Mouse (Mus musculus): ENCODE data around the gene Cox7a1.

Cox7a1 gene

GRCm38 (mm10) chr7:30220008-30220356 is 36.0 kb downstream of the Cox7a1 start:
- no peak for DNase-seq (ENCODE audit: low spot score in 2 of 2)

GRCm38 (mm10) chr7:30221433-30221832 is 37.5 kb downstream of the Cox7a1 start:
- no peak for DNase-seq (ENCODE audit: low spot score in 2 of 2)

- DNase-seq (ENCODE audit: low spot score in 2 of 2), result no peak
These were observed 38.3 kb downstream of the Cox7a1 start for GRCm38 (mm10) chr7:30222205-30222604.

- no peak for DNase-seq (ENCODE audit: low spot score in 2 of 2)
These were observed 40.3 kb downstream of the Cox7a1 start for GRCm38 (mm10) chr7:30224206-30224605.

GRCm38 (mm10) chr7:30231328-30231668 is 47.4 kb downstream of the Cox7a1 start:
- peak in 1 of 2 experiments; percentile 5 for DNase-seq (ENCODE audit: low spot score in 2 of 2)

DNA sequence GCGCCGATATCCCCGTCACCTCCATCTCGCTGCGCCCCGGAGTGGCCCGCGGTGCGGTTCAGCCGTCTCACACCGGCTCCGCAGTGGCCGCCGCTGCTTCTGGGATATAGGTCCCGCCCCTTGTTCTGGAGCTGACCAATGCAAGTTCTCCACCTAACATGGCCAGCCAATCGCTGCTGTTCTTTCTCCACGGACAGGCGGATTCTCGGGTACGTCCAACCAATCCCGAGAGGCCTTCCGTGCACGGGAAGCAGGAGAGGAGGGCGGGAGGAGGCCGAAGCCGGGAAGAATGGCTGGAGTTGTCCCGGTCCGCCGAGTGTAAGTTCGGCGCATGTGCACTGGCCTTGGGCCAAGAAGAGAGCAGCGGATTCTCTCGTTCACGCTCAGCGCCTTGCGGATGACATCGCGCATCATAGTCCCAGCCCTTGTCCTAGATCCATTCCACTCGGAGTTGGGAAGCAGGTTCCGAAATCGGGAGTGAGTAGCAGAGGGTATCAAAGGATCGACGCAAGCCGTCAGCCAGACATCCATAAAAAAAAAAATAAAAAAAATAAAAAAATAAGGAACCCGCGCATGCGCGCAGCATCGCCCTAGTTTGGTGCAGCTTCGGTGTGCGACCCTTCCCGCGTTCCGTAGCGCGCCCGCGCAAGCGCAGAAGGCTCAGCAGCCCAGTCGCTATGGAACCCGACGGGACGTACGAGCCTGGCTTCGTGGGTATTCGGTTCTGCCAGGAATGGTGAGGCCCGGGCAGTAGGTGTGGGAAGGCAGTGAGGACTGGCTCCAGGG is 47.9 kb downstream of the Cox7a1 start, which contains the start of the genes Polr2i and Tbcb:
Gene Polr2i, plus strand, starts transcription at position 280 of the 786 bp plus-strand sequence.
Gene Tbcb, minus strand, starts transcription at position 604 of the 786 bp plus-strand sequence.
- peak; percentile 98 to 99 for DNase-seq (ENCODE audit: low spot score in 2 of 2)

- DNase-seq (ENCODE audit: low spot score in 2 of 2), result peak in 1 of 2 experiments; percentile 28
These were observed 48.7 kb downstream of the Cox7a1 start for GRCm38 (mm10) chr7:30232631-30233148.

- peak in 1 of 2 experiments; percentile 13 for DNase-seq (ENCODE audit: low spot score in 2 of 2)
These were observed 49.4 kb downstream of the Cox7a1 start for GRCm38 (mm10) chr7:30233387-30233786.

DNA sequence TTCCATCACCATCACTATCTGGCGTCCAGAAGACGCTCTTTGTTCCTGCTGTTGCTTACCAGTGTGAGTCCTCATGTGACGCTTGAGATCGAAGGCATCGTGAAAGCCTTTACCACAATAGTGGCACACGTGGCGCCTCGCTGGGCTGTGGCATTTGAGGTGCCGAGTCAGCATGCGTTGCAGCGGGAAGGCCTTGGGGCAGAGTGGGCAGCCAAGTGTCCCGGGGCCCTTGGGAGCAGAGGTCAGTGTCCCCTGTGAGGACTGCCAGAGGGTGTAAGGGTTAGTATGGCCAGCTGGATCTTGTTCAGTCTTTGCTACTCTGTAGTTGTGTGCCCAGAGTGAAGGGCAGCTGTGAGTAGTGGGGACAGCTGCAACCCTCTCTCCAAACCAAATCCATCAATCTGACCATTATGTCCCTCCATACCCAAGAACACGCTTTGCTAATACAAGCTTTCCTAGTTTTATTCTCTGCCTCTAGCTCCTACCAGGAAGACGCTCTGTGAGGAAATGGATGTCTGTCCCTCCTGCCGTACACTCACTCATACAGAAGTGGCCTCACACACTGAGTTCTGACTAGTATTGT is 50.4 kb downstream of the Cox7a1 start:
- no peak for DNase-seq (ENCODE audit: low spot score in 2 of 2)

DNA sequence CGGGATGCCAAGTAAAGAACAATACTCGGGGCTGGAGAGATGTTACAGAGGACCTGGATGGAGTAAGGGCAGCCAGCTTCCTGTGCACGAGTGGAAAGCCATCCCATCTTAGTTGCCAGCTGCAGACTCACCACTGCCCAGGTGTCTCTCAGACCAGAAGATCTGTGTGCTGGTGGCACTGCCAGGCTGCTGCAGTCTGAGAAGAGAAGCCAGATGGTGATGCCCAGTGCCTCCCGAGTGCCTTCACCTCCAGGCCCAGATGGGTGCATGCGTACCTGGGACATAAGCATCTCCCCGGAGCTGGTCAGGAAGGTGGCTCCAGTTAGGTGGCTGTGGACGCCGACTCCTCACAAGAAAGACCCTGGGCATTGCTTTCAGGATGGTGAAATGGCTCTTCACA is 51.1 kb downstream of the Cox7a1 start:
- DNase-seq (ENCODE audit: low spot score in 2 of 2), result no peak

GRCm38 (mm10) chr7:30235625-30236024 is 51.7 kb downstream of the Cox7a1 start, which contains the start of gene Ovol3:
TSS of gene Ovol3 (minus strand) at chr7:30235725.
- no peak for DNase-seq (ENCODE audit: low spot score in 2 of 2)

Data from frontal cortex, postnatal 36 days (tissue).